ENCODE assay signal across 22 mouse cellular contexts in genomic region chr9:14715258-14715657, GRCm38 (mm10). TPM values are rescaled to one million over a fixed set of nuclear protein-coding genes. Genes with fewer than 3 reads are reported as not detected.
DNase-seq lines count a peak whose midpoint lies in the region; ATAC-seq lines count a peak whose summit lies in the region.
"Had no signal": no experiment of that assay in that cellular context is flagged by ENCODE, and none has a peak within 500 bp of the region (broad histone marks: within the 10 kb centered on the region; RNA-seq: fewer than 3 reads in every experiment).

No protein-coding gene starts in this region.

- no peaks in the 10 kb centered on the region for H3K36me3 ChIP-seq in hindbrain, embryonic 11.5 days (ENCODE audit: control insufficient read depth, insufficient read depth, low read length)
- H3K36me3 ChIP-seq in hindbrain, embryonic 14.5 days (replicated peaks; ENCODE audit: control insufficient read depth, insufficient read depth), result no peaks in the 10 kb centered on the region
- no peaks in the 10 kb centered on the region for H3K36me3 ChIP-seq in neural tube, embryonic 11.5 days (ENCODE audit: control insufficient read depth, insufficient read depth, low read length)
- no peaks in the 10 kb centered on the region for H3K36me3 ChIP-seq in neural tube, embryonic 15.5 days
- no peaks in the 10 kb centered on the region for H3K36me3 ChIP-seq in neural tube, embryonic 12.5 days
- H3K36me3 ChIP-seq in neural tube, embryonic 14.5 days (ENCODE audit: control insufficient read depth, insufficient read depth, low read length), result no peaks in the 10 kb centered on the region

- peaks cover 3% of the 10 kb centered on the region; the same call in 1 of the 2 replicates for H3K27me3 ChIP-seq in hindbrain, embryonic 11.5 days (ENCODE audit: control insufficient read depth, insufficient read depth, low read length)
- H3K27me3 ChIP-seq in hindbrain, embryonic 14.5 days (ENCODE audit: control insufficient read depth, insufficient read depth, low read length), result no peaks in the 10 kb centered on the region
- no peaks in the 10 kb centered on the region for H3K27me3 ChIP-seq in neural tube, embryonic 11.5 days (ENCODE audit: control insufficient read depth, insufficient read depth, low read length)
- H3K27me3 ChIP-seq in neural tube, embryonic 15.5 days (replicated peaks), result no peaks in the 10 kb centered on the region
- no peaks in the 10 kb centered on the region for H3K27me3 ChIP-seq in neural tube, embryonic 12.5 days (replicated peaks)
- no peaks in the 10 kb centered on the region for H3K27me3 ChIP-seq in neural tube, embryonic 14.5 days (ENCODE audit: control insufficient read depth, insufficient read depth, low read length)
- H3K27me3 ChIP-seq: CH12.LX had no signal

- no peak overlapping the region for H3K9ac ChIP-seq in hindbrain, embryonic 11.5 days (ENCODE audit: low read depth, low read length)
- H3K9ac ChIP-seq in hindbrain, embryonic 14.5 days, result no peak overlapping the region
- no peak overlapping the region for H3K9ac ChIP-seq in neural tube, embryonic 11.5 days (ENCODE audit: low read length)
- H3K9ac ChIP-seq in neural tube, embryonic 15.5 days (replicated peaks), result no peak overlapping the region
- H3K9ac ChIP-seq in neural tube, embryonic 12.5 days, result no peak overlapping the region
- H3K9ac ChIP-seq in neural tube, embryonic 14.5 days (replicated peaks; ENCODE audit: low read depth, low read length), result no peak overlapping the region

- WGBS in hindbrain, embryonic 11.5 days, result 90% methylated on average over 15 of the region's 15 CpGs
- WGBS in hindbrain, embryonic 14.5 days, result 85% methylated on average over 15 of the region's 15 CpGs
- 79% methylated on average over 15 of the region's 15 CpGs for WGBS in neural tube, embryonic 11.5 days
- 76% methylated on average over 15 of the region's 15 CpGs for WGBS in neural tube, embryonic 15.5 days
- WGBS in neural tube, embryonic 12.5 days, result 77% methylated on average over 15 of the region's 15 CpGs
- 73% methylated on average over 15 of the region's 15 CpGs for WGBS in neural tube, embryonic 14.5 days

- 0 out of 2 replicates have a peak, but pooled peaks have one; percentile 17 for ATAC-seq in hindbrain, embryonic 11.5 days (ENCODE audit: low FRiP score)
- no peak for ATAC-seq in hindbrain, embryonic 14.5 days (ENCODE audit: low FRiP score)
- ATAC-seq in neural tube, embryonic 11.5 days (ENCODE audit: insufficient read depth, low FRiP score, low TSS enrichment), result peak; percentile 79
- ATAC-seq in neural tube, embryonic 15.5 days (ENCODE audit: low FRiP score), result no peak
- ATAC-seq in neural tube, embryonic 12.5 days (ENCODE audit: low FRiP score, low read depth), result 0 out of 2 replicates have a peak, but pooled peaks have one; percentile 51
- peak; percentile 30; the same call in 1 of the 2 replicates for ATAC-seq in neural tube, embryonic 14.5 days (ENCODE audit: low read depth)
- ATAC-seq: activated CD4-positive, CD25-positive, alpha-beta regulatory T cell, adult 4 months; CD4-positive, CD25-positive, alpha-beta regulatory T cell, adult 4 months; Patski had no signal

- no peaks in the 10 kb centered on the region for H3K9me3 ChIP-seq in hindbrain, embryonic 11.5 days (ENCODE audit: control insufficient read depth, low read length)
- no peaks in the 10 kb centered on the region for H3K9me3 ChIP-seq in hindbrain, embryonic 14.5 days (ENCODE audit: control insufficient read depth, low read length)
- no peaks in the 10 kb centered on the region for H3K9me3 ChIP-seq in neural tube, embryonic 11.5 days (ENCODE audit: control insufficient read depth, low read length)
- H3K9me3 ChIP-seq in neural tube, embryonic 15.5 days (replicated peaks), result no peaks in the 10 kb centered on the region
- no peaks in the 10 kb centered on the region for H3K9me3 ChIP-seq in neural tube, embryonic 12.5 days
- H3K9me3 ChIP-seq in neural tube, embryonic 14.5 days (ENCODE audit: control insufficient read depth, low read length), result no peaks in the 10 kb centered on the region
- H3K9me3 ChIP-seq: G1E had no signal

- no peak overlapping the region for H3K27ac ChIP-seq in hindbrain, embryonic 11.5 days (ENCODE audit: low read depth, low read length)
- no peak overlapping the region for H3K27ac ChIP-seq in hindbrain, embryonic 14.5 days
- no peak overlapping the region for H3K27ac ChIP-seq in neural tube, embryonic 11.5 days (ENCODE audit: low read depth, low read length)
- no peak overlapping the region for H3K27ac ChIP-seq in neural tube, embryonic 15.5 days (replicated peaks)
- H3K27ac ChIP-seq in neural tube, embryonic 12.5 days, result no peak overlapping the region
- no peak overlapping the region for H3K27ac ChIP-seq in neural tube, embryonic 14.5 days (ENCODE audit: low read depth, low read length)

- DNase-seq in hindbrain, embryonic 11.5 days (ENCODE audit: low spot score), result no peak
- no peak for DNase-seq in hindbrain, embryonic 14.5 days (ENCODE audit: low spot score)
- no peak for DNase-seq in neural tube, embryonic 11.5 days (ENCODE audit: low spot score)
- no peak for DNase-seq in neural tube, embryonic 10.5 days (ENCODE audit: extremely low spot score, low spot score)
- no peak for DNase-seq in layer of hippocampus, adult 11-12 months (ENCODE audit: low spot score)
- DNase-seq: adrenal gland, adult 2 months; adrenal gland, adult 8-10 months; adrenal gland, postnatal 10 days; adrenal gland, postnatal 14 days; adrenal gland, postnatal 25 days; adrenal gland, postnatal 36 days; B cell, adult 2 months; cerebellum, adult 11 months; cerebellum, adult 11-12 months had no signal

- no peaks in the 10 kb centered on the region for H3K4me1 ChIP-seq in hindbrain, embryonic 11.5 days (replicated peaks; ENCODE audit: control insufficient read depth, insufficient read depth, low read length)
- H3K4me1 ChIP-seq in hindbrain, embryonic 14.5 days (replicated peaks; ENCODE audit: control insufficient read depth, insufficient read depth, low read length), result no peaks in the 10 kb centered on the region
- no peaks in the 10 kb centered on the region for H3K4me1 ChIP-seq in neural tube, embryonic 11.5 days (ENCODE audit: control insufficient read depth, insufficient read depth, low read length)
- no peaks in the 10 kb centered on the region for H3K4me1 ChIP-seq in neural tube, embryonic 15.5 days
- peaks cover 10% of the 10 kb centered on the region; the same call in 1 of the 2 replicates for H3K4me1 ChIP-seq in neural tube, embryonic 12.5 days
- H3K4me1 ChIP-seq in neural tube, embryonic 14.5 days (ENCODE audit: control insufficient read depth, insufficient read depth, low read length), result no peaks in the 10 kb centered on the region

- H3K4me2 ChIP-seq in hindbrain, embryonic 11.5 days (replicated peaks; ENCODE audit: low read depth, low read length), result no peak overlapping the region
- no peak overlapping the region for H3K4me2 ChIP-seq in hindbrain, embryonic 14.5 days (replicated peaks)
- H3K4me2 ChIP-seq in neural tube, embryonic 11.5 days (ENCODE audit: low read depth), result no peak overlapping the region
- H3K4me2 ChIP-seq in neural tube, embryonic 15.5 days, result no peak overlapping the region
- H3K4me2 ChIP-seq in neural tube, embryonic 12.5 days (replicated peaks), result no peak overlapping the region
- H3K4me2 ChIP-seq in neural tube, embryonic 14.5 days (ENCODE audit: low read depth, low read length), result no peak overlapping the region

- no peak overlapping the region for H3K4me3 ChIP-seq in hindbrain, embryonic 11.5 days (ENCODE audit: low read depth, low read length)
- H3K4me3 ChIP-seq in hindbrain, embryonic 14.5 days (replicated peaks; ENCODE audit: low read length), result no peak overlapping the region
- no peak overlapping the region for H3K4me3 ChIP-seq in neural tube, embryonic 11.5 days (ENCODE audit: low read depth, low read length)
- H3K4me3 ChIP-seq in neural tube, embryonic 15.5 days (replicated peaks), result no peak overlapping the region
- no peak overlapping the region for H3K4me3 ChIP-seq in neural tube, embryonic 12.5 days
- no peak overlapping the region for H3K4me3 ChIP-seq in neural tube, embryonic 14.5 days (ENCODE audit: low read depth, low read length)

RNA-seq across cellular contexts. Expression of gene Piwil4, which starts 25.3 kb away (rescaled TPM):
- polyA plus RNA-seq in hindbrain, embryonic 11.5 days (2014; fragmentation: Nextera tagmentation; extraction: Ambion mirVana), result 0.62 and 0.77 TPM in 2 replicates
- 0.27 and 0.38 TPM in 2 replicates for polyA plus RNA-seq in hindbrain, embryonic 14.5 days (2014; fragmentation: Nextera tagmentation; extraction: Ambion mirVana)
- 0.85 and 1.1 TPM in 2 replicates for polyA plus RNA-seq in neural tube, embryonic 11.5 days (2014; fragmentation: Nextera tagmentation; extraction: Ambion mirVana)
- 0.31 TPM in 2 replicates for polyA plus RNA-seq in neural tube, embryonic 15.5 days (2015; fragmentation: Nextera tagmentation; extraction: Ambion mirVana)
- polyA plus RNA-seq in neural tube, embryonic 12.5 days (2016; fragmentation: Nextera tagmentation; extraction: Ambion mirVana), result 0.57 and 0.61 TPM in 2 replicates
- polyA plus RNA-seq in neural tube, embryonic 14.5 days (2014; fragmentation: Nextera tagmentation; extraction: Ambion mirVana), result 0.31 and 0.32 TPM in 2 replicates

RNA-seq across cellular contexts. Expression of gene Fut4, which starts 36.9 kb away (rescaled TPM):
- 1.5 and 2.4 TPM in 2 replicates for polyA plus RNA-seq in hindbrain, embryonic 11.5 days (2014; fragmentation: Nextera tagmentation; extraction: Ambion mirVana)
- 2.1 and 2.4 TPM in 2 replicates for polyA plus RNA-seq in hindbrain, embryonic 14.5 days (2014; fragmentation: Nextera tagmentation; extraction: Ambion mirVana)
- 2.4 and 3.3 TPM in 2 replicates for polyA plus RNA-seq in neural tube, embryonic 11.5 days (2014; fragmentation: Nextera tagmentation; extraction: Ambion mirVana)
- 2.2 and 2.6 TPM in 2 replicates for polyA plus RNA-seq in neural tube, embryonic 15.5 days (2015; fragmentation: Nextera tagmentation; extraction: Ambion mirVana)
- 1.8 and 2.2 TPM in 2 replicates for polyA plus RNA-seq in neural tube, embryonic 12.5 days (2016; fragmentation: Nextera tagmentation; extraction: Ambion mirVana)
- 2.2 TPM in 2 replicates for polyA plus RNA-seq in neural tube, embryonic 14.5 days (2014; fragmentation: Nextera tagmentation; extraction: Ambion mirVana)
- polyA plus RNA-seq: G1E had no signal

RNA-seq across cellular contexts. Expression of gene 1700012B09Rik, which starts 55.6 kb away (rescaled TPM):
- polyA plus RNA-seq in hindbrain, embryonic 11.5 days (2014; fragmentation: Nextera tagmentation; extraction: Ambion mirVana), result 5.5 and 5.9 TPM in 2 replicates
- 2.8 and 7.8 TPM in 2 replicates for polyA plus RNA-seq in hindbrain, embryonic 14.5 days (2014; fragmentation: Nextera tagmentation; extraction: Ambion mirVana)
- 1.0 TPM in 1 of 2 replicates, not detected in the other for polyA plus RNA-seq in neural tube, embryonic 11.5 days (2014; fragmentation: Nextera tagmentation; extraction: Ambion mirVana)
- 0.65 and 1.0 TPM in 2 replicates for polyA plus RNA-seq in neural tube, embryonic 15.5 days (2015; fragmentation: Nextera tagmentation; extraction: Ambion mirVana)
- 0.56 TPM in 1 of 2 replicates, not detected in the other for polyA plus RNA-seq in neural tube, embryonic 12.5 days (2016; fragmentation: Nextera tagmentation; extraction: Ambion mirVana)
- 0.70 and 1.6 TPM in 2 replicates for polyA plus RNA-seq in neural tube, embryonic 14.5 days (2014; fragmentation: Nextera tagmentation; extraction: Ambion mirVana)
- polyA plus RNA-seq: activated CD4-positive, CD25-positive, alpha-beta regulatory T cell, adult 4 months; adrenal gland, adult 2 months; CD4-positive, CD25-positive, alpha-beta regulatory T cell, adult 4 months; G1E; Patski had no signal

Comparison
In these comparisons a context has a peak if more than half of its experiments do, and no peak if none do; other contexts are left out.
1. ATAC-seq: peak in hindbrain, embryonic 11.5 days (single experiment), neural tube, embryonic 11.5 days (single experiment), neural tube, embryonic 12.5 days (single experiment) and neural tube, embryonic 14.5 days (single experiment); none in hindbrain, embryonic 14.5 days (single experiment) and neural tube, embryonic 15.5 days (single experiment).